Mouse (Mus musculus) liver, adult 2 months (tissue): Measurements from ENCODE around the gene Nxf1. TPM values are rescaled to one million over a fixed set of nuclear protein-coding genes. Genes with fewer than 3 reads are reported as not detected.
A peak's percentile ranks its signal among the peaks of the same experiment; 100 is the strongest.

Experiments
- DNase-seq: peaks from one replicate; pipeline ENCODE4 v3.0.0-alpha.2; 2011; ENCODE audit warnings: low read depth, low spot score; ENCODE audit errors: extremely low read depth
- H3K27ac ChIP-seq: fragments of 200-500 bp; replicated peaks from 2 replicates; pipeline ENCODE4 v1.5.1; 2012; ENCODE audit warnings: low read depth, mild to moderate bottlenecking, control low read depth, inconsistent platforms, low read length; ENCODE audit not compliant: insufficient read depth
- H3K27me3 ChIP-seq: fragments of 200-500 bp; 2 replicates; pipeline ENCODE4 v1.6.1; 2012; ENCODE audit warnings: mild to moderate bottlenecking, moderate library complexity, low read length, inconsistent platforms; ENCODE audit not compliant: control insufficient read depth, insufficient read depth
- H3K36me3 ChIP-seq: fragments of 200-500 bp; 2 replicates; pipeline ENCODE4 v1.6.1; 2012; ENCODE audit warnings: low read length, inconsistent platforms; ENCODE audit not compliant: control insufficient read depth, insufficient read depth
- H3K4me1 ChIP-seq: fragments of 200-500 bp; 2 replicates; pipeline ENCODE4 v1.6.1; 2011; ENCODE audit warnings: low read length; ENCODE audit not compliant: control insufficient read depth, insufficient read depth
- H3K4me3 ChIP-seq: fragments of 200-500 bp; 2 replicates; pipeline ENCODE4 v1.5.1; 2011; ENCODE audit warnings: low read depth, mild to moderate bottlenecking, control low read depth, low read length, moderate library complexity; ENCODE audit not compliant: insufficient read depth
- H3K79me2 ChIP-seq: fragments of 200-500 bp; 2 replicates; pipeline ENCODE4 v1.6.1; 2012; ENCODE audit warnings: inconsistent platforms, mild to moderate bottlenecking, low read length, moderate library complexity; ENCODE audit not compliant: control insufficient read depth, insufficient read depth
- H3K9ac ChIP-seq: fragments of 200-500 bp; 2 replicates; pipeline ENCODE4 v1.6.1; 2012; ENCODE audit warnings: low read depth, mild to moderate bottlenecking, control low read depth, inconsistent platforms, low read length
- CTCF ChIP-seq: fragments of 200-500 bp; IDR thresholded peaks from 2 replicates; pipeline ENCODE4 v1.5.1; 2011; ENCODE audit warnings: low read depth, low read length, control low read depth
- POLR2A ChIP-seq: fragments of 200-500 bp; IDR thresholded peaks from 2 replicates; pipeline ENCODE4 v1.6.1; 2011; ENCODE audit warnings: low read length, control low read depth; ENCODE audit not compliant: insufficient read depth; ENCODE audit errors: extremely low read depth
- WGBS: fragments of 180-500 bp; shearing (Covaris S2); methylation state at CpG from one replicate; pipeline ENCODE4 v1.1.7; 2018; 5-methylcytosine and 5-hydroxymethylcytosine counted together
- polyA plus RNA-seq: library from polyadenylated mRNA; depleted of rRNA; stranded (reverse); fragments of >200 nt; gene quantifications from 2 replicates; pipeline ENCODE4 v1.2.3, GENCODE M21; 2012
- total RNA-seq: library from RNA; depleted of rRNA; stranded (reverse); fragments of >200 nt; gene quantifications from 2 replicates; pipeline ENCODE4 v1.2.3, GENCODE M21; 2014

Gene Nxf1
- total and polyA plus RNA-seq, 2 experiments: 16.2 to 43.1 TPM

GRCm38 (mm10) chr19:8712870-8713305 lies 44.0 kb upstream of the Nxf1 start:
- H3K27ac ChIP-seq: peak overlapping the region; percentile 20; the same call in 1 of the 2 replicates
- DNase-seq: peak; percentile 30
- peaks cover 5% of the 10 kb centered on the region for H3K4me1 ChIP-seq
- peak overlapping the region; percentile 83 for H3K9ac ChIP-seq
- H3K27me3 ChIP-seq: no peaks in the 10 kb centered on the region
- H3K79me2 ChIP-seq: no peaks in the 10 kb centered on the region; the same call in 1 of the 2 replicates
- peak overlapping the region; percentile 94 for H3K4me3 ChIP-seq
- peaks cover 27% of the 10 kb centered on the region for H3K36me3 ChIP-seq
- TF ChIP-seq POLR2A (no peak), CTCF (no peak)
- WGBS: 7% methylated on average over 13 of the region's 13 CpGs

- peak; percentile 97 for TF ChIP-seq POLR2A
- peak; percentile 85 for TF ChIP-seq CTCF
- no peaks in the 10 kb centered on the region for H3K27me3 ChIP-seq
- peak overlapping the region; percentile 83 for H3K9ac ChIP-seq
- WGBS: under 1% methylated on average over 51 of the region's 51 CpGs
- H3K4me3 ChIP-seq: peak overlapping the region; percentile 94
- H3K79me2 ChIP-seq: no peaks in the 10 kb centered on the region; the same call in 1 of the 2 replicates
- H3K27ac ChIP-seq: peak overlapping the region; percentile 53
- DNase-seq: peak; percentile 69
- H3K4me1 ChIP-seq: peaks cover 5% of the 10 kb centered on the region
- peaks cover 22% of the 10 kb centered on the region for H3K36me3 ChIP-seq
These were observed 43.4 kb upstream of the Nxf1 start for GRCm38 (mm10) chr19:8713306-8713996.

GRCm38 (mm10) chr19:8713997-8714652 lies 42.7 kb upstream of the Nxf1 start:
- Histone ChIP-seq H3K4me3 (peak overlapping the region; percentile 94), H3K4me1 (peaks cover 5% of the 10 kb centered on the region), H3K36me3 (peaks cover 16% of the 10 kb centered on the region; the same call in 1 of the 2 replicates), H3K27ac (no peak overlapping the region), H3K27me3 (no peaks in the 10 kb centered on the region), H3K9ac (peak overlapping the region; percentile 29), H3K79me2 (no peaks in the 10 kb centered on the region; the same call in 1 of the 2 replicates)
- TF ChIP-seq CTCF (no peak), POLR2A (no peak)
- WGBS: 24% methylated on average over 13 of the region's 13 CpGs
- no peak for DNase-seq

GRCm38 (mm10) chr19:8714653-8715481 lies 42.0 kb upstream of the Nxf1 start:
- DNase-seq: no peak
- no peaks in the 10 kb centered on the region; the same call in 1 of the 2 replicates for H3K79me2 ChIP-seq
- H3K4me1 ChIP-seq: peaks cover 5% of the 10 kb centered on the region

GRCm38 (mm10) chr19:8715868-8716766 lies 40.8 kb upstream of the Nxf1 start:
- H3K79me2 ChIP-seq: no peaks in the 10 kb centered on the region; the same call in 1 of the 2 replicates
- no peak overlapping the region for H3K4me3 ChIP-seq
- H3K4me1 ChIP-seq: peaks cover 5% of the 10 kb centered on the region
- H3K36me3 ChIP-seq: peaks cover 3% of the 10 kb centered on the region; the same call in 1 of the 2 replicates
- no peaks in the 10 kb centered on the region for H3K27me3 ChIP-seq
- no peak for DNase-seq
- 92% methylated on average over 10 of the region's 10 CpGs for WGBS
- no peak overlapping the region for H3K9ac ChIP-seq
- TF ChIP-seq POLR2A (no peak), CTCF (no peak)
- no peak overlapping the region for H3K27ac ChIP-seq

More at GRCm38 (mm10) chr19:8714653-8715481, 42.0 kb upstream of the Nxf1 start:
- H3K27ac ChIP-seq: no peak overlapping the region
- no peak overlapping the region for H3K4me3 ChIP-seq
- no peaks in the 10 kb centered on the region for H3K27me3 ChIP-seq
- WGBS: 77% methylated on average over 10 of the region's 10 CpGs
- no peak overlapping the region for H3K9ac ChIP-seq
- H3K36me3 ChIP-seq: peaks cover 10% of the 10 kb centered on the region; the same call in 1 of the 2 replicates
- TF ChIP-seq POLR2A (no peak), CTCF (no peak)
